Mouse (Mus musculus) lung, adult 2 months (tissue): Measurements from ENCODE around the gene Mroh2a.

Experiments used
- CTCF ChIP-seq: fragments of 200-500 bp; IDR thresholded peaks from 2 replicates; pipeline ENCODE4 v1.5.1; 2011; ENCODE audit warnings: mild to moderate bottlenecking, low read length, control low read depth; ENCODE audit not compliant: insufficient read depth
- POLR2A ChIP-seq: fragments of 200-500 bp; IDR thresholded peaks from 2 replicates; pipeline ENCODE4 v1.6.1; 2011; ENCODE audit warnings: low read depth, mild to moderate bottlenecking, control low read depth, low read length, borderline replicate concordance; ENCODE audit errors: extremely low read depth

DNA sequence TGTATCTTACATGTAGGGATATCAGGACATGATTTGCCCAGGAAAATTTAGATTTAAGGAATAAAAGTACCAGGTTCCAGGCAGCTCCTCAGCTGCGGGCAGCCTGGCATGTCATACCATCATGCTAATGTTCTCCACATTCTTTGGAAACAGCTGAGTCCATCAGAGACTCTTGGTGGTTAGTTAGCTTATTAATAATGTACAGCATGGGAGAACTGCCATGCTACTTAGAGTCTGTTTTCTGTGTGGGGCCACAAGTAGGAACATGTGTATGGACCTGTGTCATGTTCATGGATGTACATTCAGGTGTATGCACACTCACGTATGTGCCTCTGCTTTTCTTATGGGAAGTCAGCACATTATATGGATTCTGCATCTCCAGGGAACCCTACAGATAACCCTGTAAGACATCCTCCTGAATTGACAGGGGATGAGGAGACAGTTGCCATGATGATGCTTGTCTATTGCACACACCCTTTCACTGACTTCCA is 12.3 kb upstream of the Mroh2a start:
- no peak for TF ChIP-seq CTCF
- no peak for TF ChIP-seq POLR2A
